Mouse (Mus musculus) MEL (cell line): ENCODE data around the gene Angptl7. TPM values are rescaled to one million over a fixed set of nuclear protein-coding genes. Genes with fewer than 3 reads are reported as not detected.

Source experiments
- DNase-seq: peaks from one replicate; pipeline ENCODE4 v3.0.0; 2011; ENCODE audit warnings: low read depth, low spot score
- H3K27ac ChIP-seq: 2 replicates; pipeline ENCODE4 v1.5.1; 2012; ENCODE audit warnings: low read depth, mild to moderate bottlenecking, control low read depth, low read length, moderate library complexity; ENCODE audit not compliant: control insufficient read depth
- H3K27me3 ChIP-seq, 2 experiments: fragments of 150-350 bp in 1 of 2; sonication (generic) in 1 of 2; 2 replicates each; pipeline ENCODE4 v1.6.1; 2012; ENCODE audit warnings: low read length in 2 of 2, mild to moderate bottlenecking in 2 of 2, improper control_type of control experiment in 1 of 2, moderate library complexity in 1 of 2; ENCODE audit not compliant: insufficient read depth in 2 of 2, control insufficient read depth in 1 of 2
- H3K36me3 ChIP-seq, 2 experiments: 2 replicates each; pipeline ENCODE4 v1.6.1; 2012 to 2014; ENCODE audit warnings: low read length in 2 of 2, improper control_type of control experiment in 1 of 2, inconsistent platforms in 1 of 2, mild to moderate bottlenecking in 1 of 2; ENCODE audit not compliant: insufficient read depth in 2 of 2, control insufficient read depth in 1 of 2
- H3K4me1 ChIP-seq, 2 experiments: fragments of 150-350 bp in 1 of 2; sonication (generic) in 1 of 2; 2 replicates each; pipeline ENCODE4 v1.6.1; 2012; ENCODE audit warnings: low read length in 2 of 2, improper control_type of control experiment in 1 of 2, mild to moderate bottlenecking in 1 of 2; ENCODE audit not compliant: insufficient read depth in 2 of 2, control insufficient read depth in 1 of 2
- H3K4me3 ChIP-seq, 2 experiments: fragments of 150-350 bp in 1 of 2; sonication (generic) in 1 of 2; 2 replicates each; pipeline ENCODE4 v1.5.1; 2012; ENCODE audit warnings: low read depth in 2 of 2, low read length in 2 of 2, mild to moderate bottlenecking in 2 of 2, moderate library complexity in 2 of 2, control low read depth in 1 of 2, improper control_type of control experiment in 1 of 2; ENCODE audit not compliant: control insufficient read depth in 1 of 2, insufficient read depth in 1 of 2
- H3K79me2 ChIP-seq: 2 replicates; pipeline ENCODE4 v1.6.1; 2012; ENCODE audit warnings: mild to moderate bottlenecking, low read length, moderate library complexity; ENCODE audit not compliant: control insufficient read depth, poor library complexity, insufficient read depth
- H3K9ac ChIP-seq: 2 replicates; pipeline ENCODE4 v1.6.1; 2012; ENCODE audit warnings: low read depth, mild to moderate bottlenecking, control low read depth, low read length, moderate library complexity; ENCODE audit not compliant: control insufficient read depth, poor library complexity, severe bottlenecking
- H3K9me3 ChIP-seq: fragments of 150-350 bp; sonication (generic); replicated peaks from 2 replicates; pipeline ENCODE4 v1.6.1; 2012; ENCODE audit warnings: mild to moderate bottlenecking, low read length, improper control_type of control experiment, moderate library complexity; ENCODE audit not compliant: insufficient read depth
- BHLHE40 ChIP-seq: IDR thresholded peaks from 2 replicates; pipeline ENCODE4 v1.6.1; 2012; ENCODE audit warnings: low read depth, mild to moderate bottlenecking, inconsistent platforms, low read length, improper control_type of control experiment, borderline replicate concordance
- CTCF ChIP-seq, 3 experiments: IDR thresholded peaks in 2 of 3; conservative IDR thresholded peaks in 1 of 3; 2 replicates each; pipeline ENCODE4 v1.5.1; 2011 to 2012; ENCODE audit warnings: low read length in 3 of 3, low read depth in 2 of 3, mild to moderate bottlenecking in 2 of 3, improper control_type of control experiment in 1 of 3, inconsistent platforms in 1 of 3, mixed read lengths in 1 of 3, moderate library complexity in 1 of 3; ENCODE audit not compliant: control insufficient read depth in 1 of 3, insufficient read depth in 1 of 3, poor library complexity in 1 of 3, severe bottlenecking in 1 of 3
- ELF1 ChIP-seq: IDR thresholded peaks from 2 replicates; pipeline ENCODE4 v1.6.1; 2014; ENCODE audit warnings: low read depth, mild to moderate bottlenecking, inconsistent platforms, low read length, improper control_type of control experiment, moderate library complexity
- ETS1 ChIP-seq: IDR thresholded peaks from 2 replicates; pipeline ENCODE4 v1.6.1; 2012; ENCODE audit warnings: low read depth, mild to moderate bottlenecking, inconsistent platforms, low read length, improper control_type of control experiment, moderate library complexity
- HCFC1 ChIP-seq: IDR thresholded peaks from 2 replicates; pipeline ENCODE4 v1.6.1; 2012; ENCODE audit warnings: low read depth, mild to moderate bottlenecking, inconsistent platforms, low read length, improper control_type of control experiment, moderate library complexity
- MAX ChIP-seq: IDR thresholded peaks from 2 replicates; pipeline ENCODE4 v1.6.1; 2011; ENCODE audit warnings: low read length, improper control_type of control experiment
- MAZ ChIP-seq: IDR thresholded peaks from 2 replicates; pipeline ENCODE4 v1.6.1; 2012; ENCODE audit warnings: low read depth, mild to moderate bottlenecking, inconsistent platforms, low read length, improper control_type of control experiment
- MYB ChIP-seq: IDR thresholded peaks from 2 replicates; pipeline ENCODE4 v1.6.1; 2011; ENCODE audit warnings: mild to moderate bottlenecking, low read depth, low read length, improper control_type of control experiment
- NRF1 ChIP-seq: IDR thresholded peaks from 2 replicates; pipeline ENCODE4 v1.6.1; 2014; ENCODE audit warnings: low read depth, mild to moderate bottlenecking, inconsistent platforms, low read length, improper control_type of control experiment, moderate library complexity; ENCODE audit not compliant: poor library complexity, insufficient read depth, severe bottlenecking
- POLR2AphosphoS2 ChIP-seq: IDR thresholded peaks from 2 replicates; pipeline ENCODE4 v1.6.1; 2011; ENCODE audit warnings: low read length, improper control_type of control experiment
- RAD21 ChIP-seq: IDR thresholded peaks from 2 replicates; pipeline ENCODE4 v1.6.1; 2011; ENCODE audit warnings: mild to moderate bottlenecking, low read depth, low read length, improper control_type of control experiment
- SIN3A ChIP-seq: IDR thresholded peaks from 2 replicates; pipeline ENCODE4 v1.6.1; 2012; ENCODE audit warnings: low read length, improper control_type of control experiment, inconsistent platforms
- SMC3 ChIP-seq: IDR thresholded peaks from 2 replicates; pipeline ENCODE4 v1.6.1; 2011; ENCODE audit warnings: low read depth, low read length, improper control_type of control experiment
- USF1 ChIP-seq: IDR thresholded peaks from 2 replicates; pipeline ENCODE4 v1.6.1; 2014; ENCODE audit warnings: low read depth, mild to moderate bottlenecking, inconsistent platforms, low read length, improper control_type of control experiment, moderate library complexity
- USF2 ChIP-seq, 2 experiments: IDR thresholded peaks; 2 replicates each; pipeline ENCODE4 v1.6.1; 2011 to 2012; ENCODE audit warnings: improper control_type of control experiment in 2 of 2, low read length in 2 of 2, borderline replicate concordance in 1 of 2, inconsistent platforms in 1 of 2, low read depth in 1 of 2, mild to moderate bottlenecking in 1 of 2; ENCODE audit not compliant: insufficient read depth in 1 of 2
- polyA plus RNA-seq, 2 experiments: library from polyadenylated mRNA; stranded (reverse) in 1 of 2; unstranded in 1 of 2; fragments of >175 nt in 1 of 2; fragments of >200 nt in 1 of 2; gene quantifications; 2 replicates each; pipeline versions ENCODE4 v1.2.1 to v1.2.4; 2012; ENCODE audit warnings: low replicate concordance in 2 of 2, low read depth in 1 of 2; ENCODE audit not compliant: insufficient read length in 2 of 2, insufficient read depth in 1 of 2, missing spikeins in 1 of 2
- total RNA-seq: library from RNA; depleted of rRNA; stranded (reverse); fragments of 300-350 nt; gene quantifications from 2 replicates; pipeline ENCODE4 v1.2.3, GENCODE M21; 2012

The Angptl7 gene
- total and polyA plus RNA-seq, 3 experiments, result not detected

DNA sequence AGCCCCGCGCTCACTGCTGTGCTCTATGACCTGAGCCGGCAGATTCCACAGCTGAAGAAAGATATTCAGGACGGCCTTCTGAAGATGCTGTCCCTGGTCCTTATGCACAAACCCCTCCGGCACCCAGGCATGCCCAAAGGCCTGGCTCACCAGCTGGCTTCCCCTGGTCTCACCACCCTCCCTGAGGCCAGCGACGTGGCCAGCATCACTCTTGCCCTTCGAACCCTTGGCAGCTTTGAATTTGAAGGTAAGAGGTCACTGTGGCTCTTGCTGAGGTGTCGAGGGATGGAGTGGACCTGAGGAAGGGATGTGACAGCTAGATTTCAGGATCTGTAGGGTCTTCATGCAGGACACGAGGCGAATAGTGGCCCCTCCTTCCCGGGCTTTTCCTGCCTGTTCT lies 36.0 kb downstream of the Angptl7 start:
- Histone ChIP-seq H3K4me3 (no peak overlapping the region), H3K9ac (no peak overlapping the region), H3K27ac (no peak overlapping the region), H3K9me3 (no peaks in the 10 kb centered on the region), H3K79me2 (no peaks in the 10 kb centered on the region), H3K4me1 (no peaks in the 10 kb centered on the region)
- no peak for DNase-seq
- TF ChIP-seq POLR2AphosphoS2, result no peak
- TF ChIP-seq MAX, result no peak
- TF ChIP-seq, all 39 proteins: peak for 0
- Histone ChIP-seq H3K36me3 (no peaks in the 10 kb centered on the region; a peak in 1 of 4 replicates), H3K27me3 (no peaks in the 10 kb centered on the region)

- H3K4me1 ChIP-seq, result no peaks in the 10 kb centered on the region
- no peaks in the 10 kb centered on the region; a peak in 1 of 4 replicates for H3K36me3 ChIP-seq
- no peak overlapping the region for H3K9ac ChIP-seq
- TF ChIP-seq SIN3A (no peak), MYB (no peak), HCFC1 (no peak), USF2 (IDR thresholded peaks at IDR 0.05; ENCODE audit: borderline replicate concordance in 1 of 2, insufficient read depth in 1 of 2, low read depth in 1 of 2, low read length in 2 of 2) (no peak), RAD21 (peak; percentile 18), USF1 (no peak), CTCF (IDR thresholded peaks at IDR 0.05 in 2 of 3, conservative IDR thresholded peaks at IDR 0.05 in 1 of 3; ENCODE audit: control insufficient read depth in 1 of 3, insufficient read depth in 1 of 3, low read depth in 2 of 3, low read length in 3 of 3, poor library complexity in 1 of 3, severe bottlenecking in 1 of 3) (peak; percentile 33 to 55 (median 48)), SMC3 (peak; percentile 32; the same call in 1 of the 2 replicates), ETS1 (no peak), MAZ (no peak), BHLHE40 (no peak), NRF1 (no peak), ELF1 (no peak), POLR2AphosphoS2 (no peak)
- peak; percentile 59 for DNase-seq
- H3K27me3 ChIP-seq, result no peaks in the 10 kb centered on the region
- no peaks in the 10 kb centered on the region for H3K79me2 ChIP-seq
- H3K27ac ChIP-seq, result no peak overlapping the region
- no peak overlapping the region for H3K4me3 ChIP-seq
- no peaks in the 10 kb centered on the region for H3K9me3 ChIP-seq
Observed at GRCm38 (mm10) chr4:148463208-148463960, 36.9 kb downstream of the Angptl7 start.
